Mouse (Mus musculus) left cerebral cortex, postnatal 14 days (tissue): ENCODE data around the gene Utp14b. TPM values are rescaled to one million over a fixed set of nuclear protein-coding genes. Genes with fewer than 3 reads are reported as not detected.

Source experiments
- total RNA-seq, 2 experiments: library from RNA; stranded (reverse); gene quantifications; 2 replicates each; pipeline ENCODE4 v1.2.3; 2021

Utp14b gene
- total RNA-seq, 2 experiments from 2014 or later = 12.8 to 14.1 TPM

Other genes with a start within 250 kb of the Utp14b start
- gene Farsb, start 169.1 kb upstream of the Utp14b start, total RNA-seq = 10 to 100 TPM; 64.3 to 67.0 TPM
- gene Mogat1, start 147.0 kb upstream of the Utp14b start, total RNA-seq = not detected
- under 1 TPM in 1 of 2 experiments, not detected in 1; 0.11 TPM for gene BC035947, start 145.9 kb upstream of the Utp14b start, total RNA-seq
- 100 to 1,000 TPM; 138 to 147 TPM for gene Acsl3, start 213 bp upstream of the Utp14b start, total RNA-seq
- 1 to 10 TPM; 1.1 to 1.5 TPM for gene Kcne4, start 158.7 kb downstream of the Utp14b start, total RNA-seq